Mouse (Mus musculus): ENCODE data around the gene Mmp7. TPM values are rescaled to one million over a fixed set of nuclear protein-coding genes. Genes with fewer than 3 reads are reported as not detected.

Gene Mmp7
- total RNA-seq, 2 experiments from 2014 or later, result not detected

DNA sequence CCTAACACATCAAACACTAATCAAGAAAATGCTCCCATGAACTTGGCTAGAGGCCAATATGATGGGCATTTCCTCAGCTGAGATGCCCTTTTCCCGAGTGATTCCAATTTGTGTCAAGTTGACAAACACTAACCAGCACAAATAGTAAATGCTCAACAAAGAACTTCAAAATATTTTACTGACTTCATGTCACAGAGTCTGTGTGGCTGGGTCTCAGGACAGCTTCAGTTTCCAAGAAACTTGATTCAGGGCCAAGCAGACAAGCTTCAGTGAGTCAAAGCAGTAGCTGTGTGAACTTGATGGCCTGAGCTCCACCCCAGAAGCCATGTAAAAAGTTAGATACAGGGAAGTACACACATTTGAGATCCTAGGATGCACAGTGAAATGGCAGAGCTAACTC, 52.3 kb downstream of the Mmp7 start:
- DNase-seq, result no peak

DNA sequence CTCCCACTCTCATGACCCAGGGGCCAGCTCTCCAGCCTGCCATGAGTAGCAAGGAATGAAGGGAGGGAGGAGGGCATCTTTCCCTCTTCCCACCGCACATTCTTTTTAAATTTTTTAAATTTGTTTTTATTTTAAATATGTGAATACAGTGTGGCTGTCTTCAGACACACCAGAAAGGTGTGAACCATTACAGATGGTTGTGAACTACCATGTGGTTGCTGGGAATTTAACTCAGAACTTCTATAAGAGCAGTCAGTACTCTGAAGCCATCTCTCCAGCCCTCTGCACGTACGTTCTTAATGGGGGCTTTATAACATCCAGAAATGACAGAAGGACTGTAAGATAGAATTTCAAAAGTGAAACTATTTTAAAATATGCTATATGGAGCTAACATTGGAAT, 57.0 kb downstream of the Mmp7 start:
- DNase-seq, result no peak

Other genes starting within 250 kb of the Mmp7 start
- under 1 TPM; 0.20 to 0.83 TPM for gene Mmp3, start 246.3 kb upstream of the Mmp7 start, total RNA-seq (2021)
- gene Mmp10, start 189.7 kb upstream of the Mmp7 start, total RNA-seq (2021), result not detected
- gene Mmp8, start 133.6 kb upstream of the Mmp7 start, total RNA-seq (2021), result not detected
- gene Mmp27, start 120.7 kb upstream of the Mmp7 start, total RNA-seq (2021), result under 1 TPM in 1 of 2 experiments, not detected in 1; 0.70 TPM
- gene Mmp20, start 63.9 kb upstream of the Mmp7 start, total RNA-seq (2021), result not detected
- 10 to 100 TPM; 18.6 to 19.6 TPM for gene Tmem123, start 72.0 kb downstream of the Mmp7 start, total RNA-seq (2021)
- gene Birc2, start 145.0 kb downstream of the Mmp7 start, total RNA-seq (2021), result 10 to 100 TPM; 15.6 to 18.4 TPM
- 1 to 10 TPM; 6.5 to 6.6 TPM for gene Birc3, start 181.1 kb downstream of the Mmp7 start, total RNA-seq (2021)

All from gastrocnemius, postnatal 25 days (tissue).